Mouse (Mus musculus) heart, adult 2 months (tissue): Measurements from ENCODE around the gene Gm20388.
A peak's percentile ranks its signal among the peaks of the same experiment; 100 is the strongest.

Source experiments
- CTCF ChIP-seq: fragments of 200-600 bp; IDR thresholded peaks from 2 replicates; pipeline ENCODE4 v1.8.1; 2022; ENCODE audit warnings: antibody characterized with exemption, mild to moderate bottlenecking, moderate library complexity
- POLR2A ChIP-seq: fragments of 200-500 bp; IDR thresholded peaks from 2 replicates; pipeline ENCODE4 v1.6.1; 2011; ENCODE audit warnings: mild to moderate bottlenecking, low read depth, low read length, control low read depth; ENCODE audit not compliant: insufficient read depth

GRCm38 (mm10) chr8:120126357-120127161 lies 215.9 kb downstream of the Gm20388 start:
- 0 out of 2 replicates have a peak, but pooled peaks have one; percentile 37 for TF ChIP-seq POLR2A
- TF ChIP-seq CTCF = no peak
